Mouse (Mus musculus) lung, postnatal 25 days (tissue): Measurements from ENCODE around the gene Kmt2d.
"Not testable (repeated sequence)": the region's sequence is repeated elsewhere in the genome, so short reads cannot be mapped to it uniquely, and the experiment has no call there.

Source experiments
- DNase-seq: peaks from one replicate; pipeline ENCODE4 v3.0.0; 2022; ENCODE audit warnings: low spot score

Gene Kmt2d

DNA sequence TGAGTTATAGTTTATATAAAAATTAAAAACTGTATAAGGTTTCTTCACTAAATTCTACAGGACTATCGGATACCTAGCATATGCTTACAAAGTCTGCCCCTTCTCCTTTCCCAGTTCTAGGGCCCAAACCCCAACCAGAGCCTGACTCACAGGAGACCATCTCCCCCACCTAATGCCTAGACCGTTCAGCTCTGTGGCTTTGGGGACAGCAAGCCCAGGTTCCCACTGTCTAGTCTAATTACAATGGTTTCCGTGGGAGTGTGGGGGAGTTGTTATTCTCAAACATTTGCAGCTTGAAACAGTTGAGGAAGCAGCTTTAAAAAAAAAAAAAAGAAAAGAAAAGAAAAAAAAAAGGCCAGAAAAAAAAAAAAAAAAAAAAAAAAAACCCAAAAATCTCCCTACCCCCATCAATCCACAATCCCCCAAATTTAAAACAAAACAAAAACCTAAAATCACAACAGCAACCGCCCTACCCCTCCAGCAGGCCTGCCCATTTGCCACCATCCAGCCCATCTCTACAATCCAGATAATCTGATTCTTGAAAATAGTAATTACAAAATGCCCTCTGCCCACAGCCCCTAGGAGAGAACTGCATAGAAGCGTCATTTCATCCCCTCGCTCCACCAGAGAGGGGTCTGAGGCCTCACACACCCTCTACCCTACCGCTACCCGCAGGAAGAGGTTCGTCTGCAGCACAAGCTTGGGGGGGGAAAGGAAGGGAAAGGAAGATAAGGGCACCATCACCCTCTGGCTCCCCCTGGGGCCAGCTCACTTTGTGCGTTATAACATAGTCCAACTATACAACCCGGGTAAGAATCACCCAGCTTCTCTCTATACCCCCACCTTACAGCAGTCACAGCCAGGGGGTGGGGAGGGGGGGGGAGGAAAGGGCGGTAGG is 38.6 kb downstream of the Kmt2d start:
- DNase-seq: no peak

DNA sequence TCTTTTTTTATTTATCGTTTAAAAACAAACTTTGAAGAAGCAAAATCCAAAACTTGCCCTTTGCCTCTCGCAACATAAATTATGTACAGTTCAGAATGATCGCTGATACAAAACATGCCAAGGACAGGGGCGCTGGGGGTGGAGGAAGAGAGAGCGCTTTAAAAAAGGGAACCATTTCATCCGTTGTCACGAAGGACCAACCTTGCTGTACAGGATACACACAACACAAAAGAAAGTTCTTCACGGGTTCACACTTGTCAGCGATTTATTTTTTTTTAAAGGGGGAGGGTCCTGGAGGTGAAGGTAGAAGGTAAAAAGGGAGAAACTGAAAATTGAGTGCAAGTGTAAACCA is 39.3 kb downstream of the Kmt2d start:
- DNase-seq: no peak

DNA sequence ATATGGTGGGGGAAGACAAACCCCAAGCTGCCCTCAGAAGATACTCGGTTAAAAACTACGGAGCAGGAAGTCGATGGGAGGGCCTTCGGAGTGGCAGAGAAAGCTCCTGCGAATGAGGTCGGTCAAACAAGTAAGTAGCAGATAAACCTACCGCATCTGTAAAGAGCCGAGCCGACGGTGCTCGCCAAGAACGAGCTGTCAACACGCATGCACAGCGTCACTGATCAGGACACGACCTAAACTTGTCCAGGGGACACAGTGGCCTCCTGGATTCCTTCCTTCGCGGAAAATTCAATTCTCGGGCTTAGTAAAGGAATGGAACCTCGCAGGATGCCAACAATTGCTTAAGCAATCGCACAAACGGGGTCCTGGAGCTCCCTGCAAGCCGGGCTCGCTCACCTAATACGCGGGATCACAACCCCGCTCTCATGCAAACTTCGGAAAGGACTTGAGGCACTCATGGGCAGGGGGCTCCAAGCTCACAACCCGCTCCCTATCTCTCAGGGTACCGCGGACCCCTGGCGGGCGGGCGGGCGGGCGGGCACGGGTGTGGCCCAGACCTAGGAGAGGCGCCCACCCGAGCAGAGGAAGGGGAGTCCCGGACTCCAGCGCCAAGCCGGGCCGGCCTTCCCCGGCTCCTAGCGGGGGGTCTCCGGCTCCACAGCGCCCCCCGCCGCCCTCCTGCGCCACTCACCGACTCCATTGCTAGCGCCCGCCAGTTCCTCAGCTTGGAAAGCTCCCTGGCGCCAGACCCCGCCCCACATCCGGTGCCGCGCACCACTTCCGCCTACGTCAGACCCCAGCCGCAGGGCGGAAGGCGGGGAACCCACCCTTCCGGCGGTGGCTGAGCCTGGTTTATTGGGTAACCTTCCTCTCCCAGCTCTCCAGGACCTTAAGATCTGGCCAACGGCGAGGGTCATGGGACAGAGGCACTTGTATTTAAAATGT is 40.0 kb downstream of the Kmt2d start, which contains the start of gene Prkag1:
TSS of gene Prkag1 (minus strand) at position 786 of the 948 bp plus-strand sequence.
- peak; percentile 98 for DNase-seq

DNA sequence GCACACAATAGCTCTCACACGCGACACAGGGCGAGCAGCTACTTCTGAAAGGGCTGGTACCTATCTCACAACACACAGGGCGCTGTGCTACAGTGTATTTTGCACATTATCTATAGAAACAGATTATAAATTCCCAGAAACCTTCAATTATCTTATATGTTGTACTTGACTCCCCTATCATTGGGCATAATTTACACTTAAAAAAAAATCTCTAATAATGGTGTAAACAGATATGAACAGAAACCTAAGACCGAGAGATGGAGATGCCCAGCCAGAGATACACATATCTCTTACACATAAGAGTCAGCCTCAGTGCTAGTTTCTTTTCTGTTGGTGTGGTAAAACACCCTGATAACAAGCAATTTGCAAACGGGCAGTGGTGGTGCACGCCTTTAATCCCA is 43.4 kb downstream of the Kmt2d start:
- DNase-seq: no peak

DNA sequence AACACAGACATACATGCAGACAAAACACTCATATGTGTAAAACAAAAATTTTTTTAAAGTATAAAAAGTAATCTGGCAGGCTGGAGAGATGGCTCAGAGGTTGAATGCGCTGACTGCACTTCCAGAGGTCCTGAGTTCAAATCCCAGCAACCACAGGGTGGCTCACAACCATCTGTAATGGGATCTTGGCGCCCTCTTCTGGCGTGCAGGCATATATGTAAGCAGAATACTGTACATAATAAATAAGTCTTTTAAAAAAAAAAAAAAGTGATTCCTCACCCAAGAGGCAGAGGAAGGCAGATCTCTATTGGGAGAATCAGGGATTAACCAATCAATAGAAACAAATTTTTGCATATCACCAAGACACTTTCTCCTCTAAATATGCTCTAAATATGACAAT is 47.6 kb downstream of the Kmt2d start:
- DNase-seq: no peak

DNA sequence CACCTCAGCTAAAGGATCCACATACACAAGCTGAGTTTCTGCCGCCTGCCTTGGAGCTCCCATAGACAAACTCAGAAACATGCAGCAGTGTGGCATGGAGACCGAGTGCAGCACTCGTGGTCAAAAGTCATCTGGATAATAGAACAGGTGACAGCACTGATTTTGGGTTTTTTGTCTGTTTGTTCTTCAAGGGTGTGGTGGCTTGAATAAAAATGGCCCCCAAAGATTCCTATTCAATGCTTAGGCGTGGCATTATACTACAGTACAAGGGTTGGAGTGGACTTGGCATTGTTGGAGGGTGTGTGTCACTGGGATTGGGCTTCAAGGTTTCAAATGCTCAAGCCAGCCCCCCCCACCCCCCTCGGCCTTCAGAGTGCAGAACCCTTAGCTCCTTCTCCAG is 48.9 kb downstream of the Kmt2d start:
- DNase-seq: no peak

DNA sequence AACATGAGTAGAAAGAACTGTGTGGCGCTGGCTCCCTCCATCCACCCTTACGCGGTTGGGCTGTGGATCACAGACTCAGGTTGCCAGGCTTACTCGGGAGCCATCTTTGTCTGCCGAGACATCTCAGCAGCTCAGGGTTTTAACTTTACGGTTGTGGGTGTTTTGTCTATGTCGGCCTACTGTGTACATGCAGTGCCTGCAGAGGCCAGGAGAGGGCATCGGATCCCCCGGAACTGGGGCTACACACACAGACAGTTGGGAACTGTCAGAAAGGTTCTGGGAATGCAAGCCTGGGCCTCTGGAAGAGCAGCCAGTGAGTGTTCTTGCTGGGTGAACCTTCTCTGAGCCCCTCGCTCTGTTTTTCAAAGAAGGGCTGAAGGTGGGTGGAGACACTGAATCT is 49.6 kb downstream of the Kmt2d start:
- DNase-seq: no peak

DNA sequence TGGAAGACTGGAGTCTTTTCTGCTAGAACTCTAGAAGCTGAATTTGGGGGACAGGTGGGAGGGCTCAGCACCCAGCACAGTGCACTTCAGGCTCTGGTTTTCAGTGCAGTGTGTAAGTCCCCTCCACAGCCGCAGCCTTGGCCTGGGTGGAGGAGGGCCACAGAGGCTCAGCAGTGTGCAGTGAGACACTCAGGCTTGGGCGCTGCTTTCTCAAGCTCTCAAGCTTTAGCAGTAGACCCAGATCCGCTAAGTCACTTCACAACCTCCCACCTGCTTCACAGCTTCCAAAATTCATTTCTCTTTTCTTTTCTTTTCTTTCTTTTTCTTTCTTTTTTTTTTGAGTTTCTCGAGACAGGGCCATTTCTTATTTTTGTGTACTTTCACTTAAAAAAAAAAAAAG is 50.1 kb downstream of the Kmt2d start:
- no peak for DNase-seq

DNA sequence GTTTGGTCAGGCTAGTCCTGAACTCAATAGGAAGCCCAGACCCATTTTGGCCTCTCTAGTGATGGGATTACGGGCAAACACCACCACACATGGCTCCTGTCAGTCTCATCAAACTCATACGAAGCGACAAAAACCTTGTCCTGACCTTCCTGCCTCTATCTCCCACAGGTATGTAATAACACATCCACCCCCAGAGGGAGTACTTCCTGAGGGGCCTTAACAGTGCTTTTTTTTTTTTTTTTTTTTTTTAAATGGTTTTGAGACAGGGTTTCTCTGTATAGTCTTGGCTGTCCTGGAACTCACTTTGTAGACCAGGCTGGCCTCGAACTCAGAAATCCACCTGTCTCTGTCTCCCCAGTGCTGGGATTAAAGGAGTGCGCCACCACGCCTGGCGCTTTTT is 52.8 kb downstream of the Kmt2d start:
- DNase-seq: no peak

DNA sequence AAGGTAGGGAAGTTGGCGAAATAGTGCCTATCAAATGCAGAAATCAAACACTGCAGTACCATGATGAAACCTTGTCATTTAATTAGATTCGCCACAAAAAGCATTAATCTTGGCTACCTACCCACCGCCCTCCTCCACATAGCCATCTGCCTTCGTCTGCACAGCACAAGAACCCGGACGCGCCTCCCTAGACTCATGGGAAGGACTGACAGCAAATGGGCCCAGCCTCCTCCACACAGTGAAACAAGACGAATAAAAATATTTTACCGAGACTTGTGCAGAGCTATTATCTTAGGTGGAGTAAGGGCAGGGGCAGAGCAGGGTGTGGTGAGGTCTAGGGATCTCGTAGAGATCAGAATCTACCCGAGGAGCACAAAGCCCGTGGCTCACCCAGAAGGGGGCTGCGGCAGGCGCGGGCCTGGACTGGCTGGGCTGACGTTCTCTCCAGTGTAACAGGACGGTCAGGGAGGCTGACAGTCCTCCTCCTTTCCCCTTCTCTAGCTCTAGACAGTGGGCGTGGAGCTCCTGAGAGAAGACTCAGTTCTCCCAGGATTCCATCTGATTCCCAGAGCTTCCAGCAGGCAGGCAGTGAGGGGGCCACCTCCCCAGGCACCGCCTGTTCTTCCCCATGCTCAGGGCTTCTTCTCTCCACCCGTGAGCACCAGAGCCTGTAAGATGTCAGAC is 58.1 kb downstream of the Kmt2d start:
- no peak for DNase-seq

DNA sequence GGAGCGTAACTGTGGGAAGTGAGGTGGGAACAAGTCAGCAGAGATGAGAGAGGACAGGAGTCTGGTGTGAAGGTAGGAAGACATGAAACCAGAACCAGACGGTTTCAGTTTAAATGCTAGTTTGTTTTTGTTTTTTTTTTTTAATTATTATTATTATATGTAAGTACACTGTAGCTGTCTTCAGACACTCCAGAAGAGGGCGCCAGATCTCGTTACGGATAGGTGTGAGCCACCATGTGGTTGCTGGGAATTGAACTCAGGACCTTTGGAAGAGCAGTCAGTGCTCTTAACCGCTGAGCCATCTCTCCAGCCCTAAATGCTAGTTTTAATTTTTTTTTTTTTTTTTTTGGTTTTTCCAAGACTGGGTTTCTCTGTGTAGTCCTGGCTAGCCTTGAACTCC is 60.8 kb downstream of the Kmt2d start:
- not testable (repeated sequence) for DNase-seq

DNA sequence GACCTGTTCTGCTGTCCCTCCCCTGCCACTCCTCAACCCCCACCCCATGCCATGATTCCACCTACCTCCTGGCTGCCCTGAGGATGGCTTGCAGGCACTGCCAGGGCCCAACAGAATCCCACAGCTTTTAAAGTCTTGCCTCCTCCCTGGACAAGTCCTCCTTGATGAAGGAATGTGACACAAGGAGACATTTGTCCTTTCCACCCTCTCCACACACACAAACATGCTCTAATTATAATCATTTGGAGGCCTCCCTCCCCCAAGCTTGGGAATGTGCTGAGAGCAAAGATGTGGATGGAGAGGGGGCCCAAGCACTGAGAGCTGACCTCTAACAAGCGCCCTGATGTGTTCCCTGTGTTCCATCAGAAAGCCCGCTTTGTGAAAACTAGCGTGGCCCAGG is 61.6 kb downstream of the Kmt2d start, which contains the start of gene Ddn:
TSS of gene Ddn (minus strand) at position 101 of the 400 bp plus-strand sequence.
- no peak for DNase-seq

DNA sequence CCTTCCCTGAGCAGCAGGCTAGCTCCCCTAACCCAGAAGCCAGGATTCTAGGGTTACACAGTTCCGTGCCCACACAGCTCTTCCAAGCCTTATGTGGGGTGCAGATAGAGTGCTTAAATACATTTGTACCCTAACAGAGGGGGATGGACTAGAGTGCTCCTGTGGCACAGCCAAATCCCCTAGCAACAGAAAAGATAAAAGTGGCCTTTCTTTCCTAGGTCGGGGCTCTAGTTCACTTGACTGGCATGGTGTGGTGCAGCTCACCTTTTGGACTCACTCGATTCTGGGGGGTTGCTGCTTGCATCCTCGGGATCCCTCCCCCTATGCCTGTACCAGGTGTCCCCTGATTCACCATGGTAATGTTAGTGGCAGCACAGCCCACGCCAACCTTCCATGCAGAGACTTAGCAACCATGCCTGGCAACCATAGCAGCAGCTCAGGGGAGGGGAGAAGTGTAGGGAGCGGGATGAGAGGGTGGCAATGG is 62.3 kb downstream of the Kmt2d start:
- no peak for DNase-seq

DNA sequence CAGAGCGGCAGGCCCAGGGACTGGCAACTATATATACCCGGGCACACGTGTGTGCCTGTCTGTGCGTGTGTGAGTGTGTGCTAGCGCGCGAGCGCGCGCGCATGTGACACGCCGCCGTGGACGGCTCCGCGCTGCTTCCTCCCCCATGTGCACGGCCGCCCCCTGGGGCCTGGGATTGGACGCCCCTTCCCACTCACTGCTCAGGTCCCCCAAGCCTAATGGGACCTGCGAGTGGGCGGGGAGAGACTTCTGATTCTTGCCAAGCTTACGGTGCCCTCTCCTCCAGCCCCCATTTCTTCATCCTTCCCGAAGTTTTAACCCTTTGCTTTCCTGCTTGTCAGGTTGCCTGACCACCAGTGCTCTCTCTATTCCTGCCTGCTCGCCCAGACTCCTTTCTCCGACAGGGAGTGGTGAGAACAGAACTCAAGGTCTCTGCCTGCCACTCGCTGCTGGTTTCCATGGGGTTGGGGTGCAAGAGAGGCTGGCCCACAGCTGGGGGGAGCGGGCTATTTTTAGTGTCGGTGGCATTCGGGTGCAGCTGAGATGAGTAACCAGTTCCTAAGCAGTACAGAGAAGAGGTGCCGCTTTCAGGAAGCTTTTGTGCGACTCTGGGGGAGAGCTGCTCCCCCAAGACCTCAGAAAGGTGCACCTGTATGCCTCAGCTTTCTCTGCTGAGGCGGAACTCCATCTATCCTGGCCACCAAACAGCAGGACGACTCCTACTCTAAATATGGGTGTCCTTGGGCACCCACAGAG is 62.9 kb downstream of the Kmt2d start:
- DNase-seq: no peak

DNA sequence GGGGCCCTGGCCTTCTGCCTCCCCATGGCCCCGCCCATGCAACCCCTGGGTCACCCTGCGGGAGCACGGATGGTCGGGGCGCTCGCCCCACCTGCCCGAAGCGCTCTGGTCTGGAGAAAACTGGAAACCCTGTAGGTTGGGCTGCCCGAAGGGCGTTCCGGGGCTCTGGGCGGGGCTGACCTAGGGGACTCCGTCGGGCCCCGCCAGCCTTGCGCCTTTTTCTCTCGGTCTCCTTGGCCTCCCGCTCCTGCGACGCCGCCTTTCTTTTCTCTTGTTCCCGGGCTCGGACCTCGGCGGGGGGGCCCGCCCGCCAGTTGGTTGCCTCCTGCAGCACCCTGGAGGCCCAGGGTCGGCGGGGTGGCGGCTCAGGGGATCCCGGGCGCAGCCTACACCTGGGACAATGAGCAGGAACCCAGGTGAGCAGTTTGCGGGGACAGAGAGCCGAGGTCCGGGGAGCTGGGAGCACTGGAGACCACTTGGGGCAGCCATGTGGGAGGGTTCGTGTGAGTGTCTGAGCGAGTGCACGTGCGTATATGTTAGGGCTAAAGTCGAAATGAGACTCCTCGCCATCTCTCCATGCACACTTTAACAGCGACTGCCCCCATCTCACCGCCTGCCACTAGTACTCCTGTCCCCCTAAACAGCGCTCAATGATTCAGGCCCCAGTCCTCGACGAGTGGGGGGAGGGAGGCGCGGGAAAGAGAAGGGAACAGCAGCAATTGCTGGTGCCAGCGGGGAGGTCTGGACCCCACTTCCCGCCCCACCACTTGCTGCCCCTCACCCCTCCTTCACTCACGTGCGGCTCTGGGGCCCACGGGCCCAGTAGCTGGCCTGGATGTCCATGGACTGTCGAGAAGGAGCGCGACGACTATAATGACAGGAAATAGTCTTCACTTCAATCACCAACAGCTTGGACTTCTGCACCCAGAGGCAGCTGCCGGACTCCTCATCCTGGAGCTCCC is 63.9 kb downstream of the Kmt2d start:
- no peak for DNase-seq

DNA sequence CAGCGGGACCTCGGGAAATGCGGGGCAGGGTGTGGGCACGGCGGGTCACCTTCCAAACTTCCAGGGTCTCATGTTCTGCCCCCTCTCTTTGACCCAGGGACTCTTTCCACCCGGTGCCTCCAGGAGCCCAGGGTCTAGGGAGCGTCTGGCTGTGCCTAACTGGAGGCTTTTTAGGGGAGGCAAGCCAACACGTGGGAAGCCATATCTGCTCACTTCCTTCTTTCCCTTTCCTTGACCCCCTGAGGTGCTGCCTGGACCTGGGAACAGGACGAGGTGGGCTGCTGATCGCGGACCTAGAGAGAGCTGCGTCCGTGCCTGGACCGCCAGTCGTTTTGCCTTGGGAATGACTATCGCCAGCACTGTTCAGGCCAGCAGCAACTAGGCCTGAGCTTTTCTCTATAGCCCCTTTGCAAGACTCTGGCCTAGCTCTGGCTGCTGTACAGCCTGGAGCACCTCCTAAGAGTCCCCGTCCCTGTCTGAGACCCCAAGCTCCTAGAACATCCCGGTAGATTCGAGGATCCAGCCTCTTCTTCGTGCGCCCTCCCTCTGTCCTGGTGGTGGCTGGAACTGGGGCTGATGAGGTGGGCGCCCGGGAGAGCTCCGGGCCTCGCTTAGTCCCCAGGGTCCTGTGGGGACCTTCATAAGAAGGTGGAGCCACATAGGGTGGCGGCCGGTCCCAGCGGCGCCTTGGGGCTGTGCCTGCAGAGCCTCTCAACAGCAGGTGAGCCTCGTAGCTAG is 64.8 kb downstream of the Kmt2d start:
- DNase-seq: no peak

DNA sequence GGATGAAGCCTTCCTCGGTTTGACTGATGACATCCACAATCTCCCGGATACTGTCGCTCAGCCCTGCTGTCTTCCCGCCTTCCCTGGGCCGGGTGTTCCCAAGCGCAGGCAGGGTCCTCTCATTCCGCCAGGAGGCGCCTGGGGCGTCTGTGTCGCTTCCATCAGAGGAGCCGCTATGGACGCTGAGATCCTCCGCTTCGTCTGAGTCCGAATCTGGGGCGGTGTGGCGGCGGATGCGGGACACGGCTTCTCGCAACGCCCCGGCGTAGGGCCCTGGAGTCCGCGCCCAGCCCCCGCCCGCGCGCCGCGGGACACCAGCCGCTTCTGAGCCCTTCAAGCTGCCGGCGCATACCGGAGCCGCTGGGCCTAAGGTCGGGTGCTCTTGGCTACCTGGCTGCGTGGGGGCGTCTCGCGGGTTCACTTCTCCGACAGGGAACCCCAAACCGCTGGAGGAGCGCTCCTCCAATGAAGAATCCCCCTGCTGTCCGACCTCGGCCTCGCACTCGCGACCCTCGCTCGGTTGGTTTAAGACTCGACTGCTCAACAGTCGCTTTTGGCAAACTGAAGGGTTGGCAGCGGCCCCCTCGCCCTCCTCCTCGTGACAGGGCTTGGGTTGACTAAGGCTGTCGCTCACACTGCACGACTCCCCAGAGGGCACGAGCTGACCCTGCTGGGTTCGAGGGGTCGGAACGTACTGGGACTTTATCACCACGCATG is 65.5 kb downstream of the Kmt2d start:
- DNase-seq: peak; percentile 63

DNA sequence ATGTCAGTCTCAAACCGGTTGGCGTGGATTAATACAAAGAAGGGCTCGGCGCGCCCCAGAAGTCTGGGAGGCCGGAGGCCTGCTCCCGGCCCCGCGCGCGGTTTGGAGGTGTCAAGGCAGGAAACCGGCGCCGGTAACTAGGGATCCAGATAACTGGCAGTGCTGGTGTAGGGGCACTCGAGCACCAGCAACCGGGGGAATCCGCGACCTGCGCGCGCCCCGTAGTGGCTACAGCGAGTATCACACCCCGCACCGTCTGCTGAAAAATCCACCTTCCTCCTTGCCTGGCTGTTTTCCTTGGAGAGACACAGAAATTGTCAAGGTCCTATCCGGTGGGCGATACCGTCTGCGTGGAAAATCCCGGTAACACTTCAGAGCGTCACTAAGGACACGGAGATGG is 67.0 kb downstream of the Kmt2d start:
- peak; percentile 80 for DNase-seq

DNA sequence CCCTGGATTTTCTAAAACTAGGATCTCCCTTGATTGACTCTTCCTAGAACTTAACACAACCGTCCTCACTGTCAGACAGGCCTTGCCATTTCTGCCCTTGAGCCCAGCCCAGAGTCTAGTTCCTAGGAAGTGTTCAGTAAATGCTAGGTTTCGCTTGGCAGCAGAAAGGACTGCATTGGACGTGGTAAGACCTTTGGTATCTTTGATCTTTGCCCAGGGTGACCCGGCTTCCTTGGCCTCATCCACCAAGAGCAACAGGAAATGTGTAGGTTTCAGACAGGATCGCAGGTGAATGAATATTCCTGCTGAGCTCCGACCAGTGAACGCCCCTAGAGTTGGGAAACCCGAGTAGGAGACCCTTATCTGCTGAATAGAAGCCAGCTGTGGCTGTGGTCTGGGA is 68.1 kb downstream of the Kmt2d start:
- DNase-seq: no peak
